Mouse (Mus musculus): ENCODE data around the gene Ccl25. TPM values are rescaled to one million over a fixed set of nuclear protein-coding genes. Genes with fewer than 3 reads are reported as not detected.
"Not testable (repeated sequence)": the region's sequence is repeated elsewhere in the genome, so short reads cannot be mapped to it uniquely, and the experiment has no call there.

The Ccl25 gene
- polyA plus RNA-seq, 1 experiment: 1.6 TPM

GRCm38 (mm10) chr8:4350618-4351017 is 25.6 kb downstream of the Ccl25 start:
- 88% methylated on average over 3 of the region's 3 CpGs for WGBS
- Histone ChIP-seq H3K36me3 (ENCODE audit: control insufficient read depth, insufficient read depth, low read length) (no peaks in the 10 kb centered on the region), H3K27me3 (ENCODE audit: control insufficient read depth, insufficient read depth, low read length) (no peaks in the 10 kb centered on the region), H3K27ac (ENCODE audit: insufficient read depth, low read length) (no peak overlapping the region), H3K4me1 (ENCODE audit: control insufficient read depth, insufficient read depth, insufficient read length) (0 out of 2 replicates have a peak, but pooled peaks cover 3% of the 10 kb centered on the region), H3K4me3 (ENCODE audit: extremely low read depth, insufficient read depth, insufficient read length) (no peak overlapping the region)
- TF ChIP-seq POLR2A (IDR thresholded peaks at IDR 0.05; ENCODE audit: low read depth, low read length) (no peak), CTCF (IDR thresholded peaks at IDR 0.05; ENCODE audit: extremely low read depth, insufficient read depth, insufficient read length, insufficient replicate concordance) (no peak)
- DNase-seq (ENCODE audit: low read depth in 1 of 2, low spot score in 2 of 2): no peak

- H3K27me3 ChIP-seq (ENCODE audit: control insufficient read depth, insufficient read depth, low read length); H3K36me3 ChIP-seq (ENCODE audit: control insufficient read depth, insufficient read depth, low read length); H3K27ac ChIP-seq (ENCODE audit: insufficient read depth, low read length); H3K4me1 ChIP-seq (ENCODE audit: control insufficient read depth, insufficient read depth, insufficient read length); H3K4me3 ChIP-seq (ENCODE audit: extremely low read depth, insufficient read depth, insufficient read length); DNase-seq (ENCODE audit: low read depth in 1 of 2, low spot score in 2 of 2): not testable (repeated sequence)
- 94% methylated on average over 6 of the region's 6 CpGs for WGBS
Measured at GRCm38 (mm10) chr8:4352562-4352961, 27.6 kb downstream of the Ccl25 start.

- no peaks in the 10 kb centered on the region for H3K4me1 ChIP-seq (ENCODE audit: control insufficient read depth, insufficient read depth, insufficient read length)
- no peaks in the 10 kb centered on the region for H3K36me3 ChIP-seq (ENCODE audit: control insufficient read depth, insufficient read depth, low read length)
- DNase-seq (ENCODE audit: low read depth in 1 of 2, low spot score in 2 of 2): no peak
- H3K4me3 ChIP-seq (ENCODE audit: extremely low read depth, insufficient read depth, insufficient read length): no peak overlapping the region
- no peaks in the 10 kb centered on the region for H3K27me3 ChIP-seq (ENCODE audit: control insufficient read depth, insufficient read depth, low read length)
- TF ChIP-seq CTCF (IDR thresholded peaks at IDR 0.05; ENCODE audit: extremely low read depth, insufficient read depth, insufficient read length, insufficient replicate concordance) (no peak), POLR2A (IDR thresholded peaks at IDR 0.05; ENCODE audit: low read depth, low read length) (no peak)
- H3K27ac ChIP-seq (ENCODE audit: insufficient read depth, low read length): no peak overlapping the region
- 90% methylated on average over 4 of the region's 4 CpGs for WGBS
Measured at GRCm38 (mm10) chr8:4353741-4354140, 28.7 kb downstream of the Ccl25 start.

- no peaks in the 10 kb centered on the region for H3K36me3 ChIP-seq (ENCODE audit: control insufficient read depth, insufficient read depth, low read length)
- no peaks in the 10 kb centered on the region for H3K27me3 ChIP-seq (ENCODE audit: control insufficient read depth, insufficient read depth, low read length)
- TF ChIP-seq POLR2A (IDR thresholded peaks at IDR 0.05; ENCODE audit: low read depth, low read length): no peak
- TF ChIP-seq CTCF (IDR thresholded peaks at IDR 0.05; ENCODE audit: extremely low read depth, insufficient read depth, insufficient read length, insufficient replicate concordance): no peak
- 100% methylated on average over 1 of the region's 1 CpGs for WGBS
- no peaks in the 10 kb centered on the region for H3K4me1 ChIP-seq (ENCODE audit: control insufficient read depth, insufficient read depth, insufficient read length)
- H3K4me3 ChIP-seq (ENCODE audit: extremely low read depth, insufficient read depth, insufficient read length): no peak overlapping the region
- no peak for DNase-seq (ENCODE audit: low read depth in 1 of 2, low spot score in 2 of 2)
- no peak overlapping the region for H3K27ac ChIP-seq (ENCODE audit: insufficient read depth, low read length)
Measured at GRCm38 (mm10) chr8:4354516-4354915, 29.5 kb downstream of the Ccl25 start.

GRCm38 (mm10) chr8:4355455-4355854 is 30.4 kb downstream of the Ccl25 start:
- no peaks in the 10 kb centered on the region for H3K27me3 ChIP-seq (ENCODE audit: control insufficient read depth, insufficient read depth, low read length)
- H3K4me1 ChIP-seq (ENCODE audit: control insufficient read depth, insufficient read depth, insufficient read length): no peaks in the 10 kb centered on the region
- no peaks in the 10 kb centered on the region for H3K36me3 ChIP-seq (ENCODE audit: control insufficient read depth, insufficient read depth, low read length)
- no peak for TF ChIP-seq POLR2A (IDR thresholded peaks at IDR 0.05; ENCODE audit: low read depth, low read length)
- no peak for TF ChIP-seq CTCF (IDR thresholded peaks at IDR 0.05; ENCODE audit: extremely low read depth, insufficient read depth, insufficient read length, insufficient replicate concordance)
- H3K4me3 ChIP-seq (ENCODE audit: extremely low read depth, insufficient read depth, insufficient read length): no peak overlapping the region
- no peak for DNase-seq (ENCODE audit: low read depth in 1 of 2, low spot score in 2 of 2)
- WGBS: 94% methylated on average over 10 of the region's 10 CpGs
- H3K27ac ChIP-seq (ENCODE audit: insufficient read depth, low read length): no peak overlapping the region

GRCm38 (mm10) chr8:4359362-4359761 is 34.4 kb downstream of the Ccl25 start:
- Histone ChIP-seq H3K27ac (ENCODE audit: insufficient read depth, low read length) (no peak overlapping the region), H3K27me3 (ENCODE audit: control insufficient read depth, insufficient read depth, low read length) (no peaks in the 10 kb centered on the region), H3K4me3 (ENCODE audit: extremely low read depth, insufficient read depth, insufficient read length) (no peak overlapping the region), H3K4me1 (ENCODE audit: control insufficient read depth, insufficient read depth, insufficient read length) (no peaks in the 10 kb centered on the region), H3K36me3 (ENCODE audit: control insufficient read depth, insufficient read depth, low read length) (no peaks in the 10 kb centered on the region)
- 41% methylated on average over 3 of the region's 3 CpGs for WGBS
- no peak for TF ChIP-seq CTCF (IDR thresholded peaks at IDR 0.05; ENCODE audit: extremely low read depth, insufficient read depth, insufficient read length, insufficient replicate concordance)
- no peak for DNase-seq (ENCODE audit: low read depth in 1 of 2, low spot score in 2 of 2)

- TF ChIP-seq POLR2A (IDR thresholded peaks at IDR 0.05; ENCODE audit: low read depth, low read length): no peak
- TF ChIP-seq CTCF (IDR thresholded peaks at IDR 0.05; ENCODE audit: extremely low read depth, insufficient read depth, insufficient read length, insufficient replicate concordance): no peak
- Histone ChIP-seq H3K4me1 (ENCODE audit: control insufficient read depth, insufficient read depth, insufficient read length) (no peaks in the 10 kb centered on the region), H3K27me3 (ENCODE audit: control insufficient read depth, insufficient read depth, low read length) (no peaks in the 10 kb centered on the region), H3K27ac (ENCODE audit: insufficient read depth, low read length) (no peak overlapping the region), H3K36me3 (ENCODE audit: control insufficient read depth, insufficient read depth, low read length) (no peaks in the 10 kb centered on the region), H3K4me3 (ENCODE audit: extremely low read depth, insufficient read depth, insufficient read length) (no peak overlapping the region)
- 80% methylated on average over 2 of the region's 2 CpGs for WGBS
- DNase-seq (ENCODE audit: low read depth in 1 of 2, low spot score in 2 of 2): no peak
Measured at GRCm38 (mm10) chr8:4360922-4361321, 35.9 kb downstream of the Ccl25 start.
